ENCODE assay signal across 20 mouse cellular contexts in genomic region chr4:151089270-151089669, GRCm38 (mm10). TPM values are rescaled to one million over a fixed set of nuclear protein-coding genes. Genes with fewer than 3 reads are reported as not detected.
DNase-seq lines count a peak whose midpoint lies in the region; ATAC-seq and TF ChIP-seq lines count a peak whose summit lies in the region.
"Had no signal": no experiment of that assay in that cellular context is flagged by ENCODE, and none has a peak within 500 bp of the region (broad histone marks: within the 10 kb centered on the region; RNA-seq: fewer than 3 reads in every experiment).

Gm13090 (plus strand) TSS chr4:151089570.

- no peaks in the 10 kb centered on the region for H3K27me3 ChIP-seq in heart, embryonic 12.5 days (replicated peaks)
- H3K27me3 ChIP-seq in neural tube, embryonic 15.5 days (replicated peaks), result no peaks in the 10 kb centered on the region
- H3K27me3 ChIP-seq: embryonic facial prominence, embryonic 15.5 days; stomach, embryonic 15.5 days had no signal

- H3K4me1 ChIP-seq in heart, embryonic 12.5 days (replicated peaks), result peaks cover 63% of the 10 kb centered on the region
- peaks cover 25% of the 10 kb centered on the region for H3K4me1 ChIP-seq in neural tube, embryonic 15.5 days
- H3K4me1 ChIP-seq: embryonic facial prominence, embryonic 15.5 days; stomach, embryonic 15.5 days had no signal

- H3K36me3 ChIP-seq in heart, embryonic 12.5 days, result peaks cover 39% of the 10 kb centered on the region
- H3K36me3 ChIP-seq in neural tube, embryonic 15.5 days, result peaks cover 40% of the 10 kb centered on the region
- H3K36me3 ChIP-seq: embryonic facial prominence, embryonic 15.5 days; stomach, embryonic 15.5 days had no signal

- 0 out of 2 replicates have a peak within 1 kb of the TSS, but pooled peaks have one; percentile 21 for H3K9ac ChIP-seq in heart, embryonic 12.5 days
- H3K9ac ChIP-seq in neural tube, embryonic 15.5 days (replicated peaks), result no peak within 1 kb of the TSS
- H3K9ac ChIP-seq: embryonic facial prominence, embryonic 15.5 days; liver, embryonic 14.5 days; stomach, embryonic 15.5 days had no signal

- no peak within 1 kb of the TSS for H3K4me2 ChIP-seq in heart, embryonic 12.5 days
- no peak within 1 kb of the TSS for H3K4me2 ChIP-seq in neural tube, embryonic 15.5 days
- H3K4me2 ChIP-seq: embryonic facial prominence, embryonic 15.5 days; stomach, embryonic 15.5 days had no signal

- peak; percentile 29 for DNase-seq in cerebellum, adult 11 months
- DNase-seq in cerebellum, adult 9-10 months, result no peak
- no peak for DNase-seq in heart, adult 8-10 months (ENCODE audit: low spot score)
- DNase-seq in left cerebral cortex, adult 2 months (ENCODE audit: extremely low spot score in 1 of 2, low spot score in 2 of 2), result no peak
- DNase-seq in left cerebral cortex, postnatal 10 days (ENCODE audit: extremely low spot score in 1 of 2, low spot score in 2 of 2), result no peak
- no peak for DNase-seq in lung, postnatal 4 days
- DNase-seq: kidney, adult 11 months; kidney, postnatal 14 days; lung, postnatal 14 days; right cerebral cortex, postnatal 4 days had no signal

- H3K27ac ChIP-seq in heart, embryonic 12.5 days (ENCODE audit: poor library complexity, severe bottlenecking), result peak within 1 kb of the TSS; percentile 53
- peak within 1 kb of the TSS; percentile 44 for H3K27ac ChIP-seq in left cerebral cortex, adult 2 months
- H3K27ac ChIP-seq in neural tube, embryonic 15.5 days (replicated peaks), result 0 out of 2 replicates have a peak within 1 kb of the TSS, but pooled peaks have one; percentile 18
- H3K27ac ChIP-seq: embryonic facial prominence, embryonic 15.5 days; liver, embryonic 14.5 days; stomach, embryonic 15.5 days had no signal

- no peak for TF ChIP-seq CTCF in left cerebral cortex, adult 2 months (IDR thresholded peaks at IDR 0.05)

- WGBS in heart, embryonic 12.5 days, result 83% methylated on average over 7 of the region's 7 CpGs
- 90% methylated on average over 7 of the region's 7 CpGs for WGBS in neural tube, embryonic 15.5 days

- intact Hi-C loops in left cerebral cortex, adult 2 months (cut with DNase I), result no loop called here
- intact Hi-C loops in left cerebral cortex, postnatal 10 days (cut with DNase I), result no loop called here

- H3K9me3 ChIP-seq in heart, embryonic 12.5 days (replicated peaks), result no peaks in the 10 kb centered on the region
- H3K9me3 ChIP-seq in neural tube, embryonic 15.5 days (replicated peaks), result no peaks in the 10 kb centered on the region
- H3K9me3 ChIP-seq: embryonic facial prominence, embryonic 15.5 days; midbrain, embryonic 10.5 days; stomach, embryonic 15.5 days had no signal

- ATAC-seq in heart, embryonic 12.5 days (ENCODE audit: insufficient number of reproducible peaks, low FRiP score), result no peak
- no peak for ATAC-seq in neural tube, embryonic 15.5 days (ENCODE audit: low FRiP score)

- H3K4me3 ChIP-seq in heart, embryonic 12.5 days, result no peak within 1 kb of the TSS
- no peak within 1 kb of the TSS; the same call in 1 of the 2 replicates for H3K4me3 ChIP-seq in left cerebral cortex, adult 2 months
- H3K4me3 ChIP-seq in neural tube, embryonic 15.5 days (replicated peaks), result no peak within 1 kb of the TSS
- H3K4me3 ChIP-seq: embryonic facial prominence, embryonic 15.5 days; midbrain, embryonic 10.5 days; stomach, embryonic 15.5 days had no signal

RNA-seq across cellular contexts. Expression of gene Gm13090, which starts in this region (rescaled TPM):
- polyA plus RNA-seq in heart, embryonic 12.5 days (2016; fragmentation: Nextera tagmentation; extraction: Ambion mirVana), result not detected in 2 replicates
- under 1 TPM in 2 of 4 experiments, not detected in 2; 0.37 to 0.44 TPM for total RNA-seq in heart, adult 8-10 months (2022)
- total RNA-seq in left cerebral cortex, adult 2 months (2021), result not detected
- total RNA-seq in left cerebral cortex, postnatal 10 days (2021), result not detected
- polyA plus RNA-seq in neural tube, embryonic 15.5 days (2015; fragmentation: Nextera tagmentation; extraction: Ambion mirVana), result 0.34 TPM in 1 of 2 replicates, not detected in the other
- total RNA-seq: gastrocnemius, postnatal 4 days; layer of hippocampus, postnatal 14 days; left cerebral cortex, postnatal 4 days had no signal
- polyA plus RNA-seq: brain, embryonic 14.5 days; embryonic facial prominence, embryonic 15.5 days; liver, embryonic 14.5 days; midbrain, embryonic 10.5 days; stomach, embryonic 15.5 days had no signal
